Mouse (Mus musculus) intestine, embryonic 14.5 days (tissue): ENCODE results near the gene Slc35b3. TPM values are rescaled to one million over a fixed set of nuclear protein-coding genes. Genes with fewer than 3 reads are reported as not detected.

Experiments
- ATAC-seq: fragments of 200-750 bp; cut with Nextera tagmentation; replicated peaks from 2 replicates; pipeline ENCODE4 v1.8.0; 2017; ENCODE audit warnings: low read depth, moderate number of reproducible peaks, moderate TSS enrichment, moderate library complexity; ENCODE audit not compliant: low FRiP score, low TSS enrichment
- DNase-seq: peaks from one replicate; pipeline ENCODE4 v3.0.0-alpha.2; 2018; ENCODE audit warnings: low spot score
- H3K27ac ChIP-seq: fragments of 300-500 bp; sonication (generic); 2 replicates; pipeline ENCODE4 v1.5.1; 2014; ENCODE audit warnings: low read depth, mild to moderate bottlenecking, control low read depth
- H3K27me3 ChIP-seq: fragments of 300-500 bp; sonication (generic); replicated peaks from 2 replicates; pipeline ENCODE4 v1.6.1; 2014; ENCODE audit warnings: low read length, control low read depth; ENCODE audit not compliant: control insufficient read depth, insufficient read depth
- H3K36me3 ChIP-seq: fragments of 300-500 bp; sonication (generic); 2 replicates; pipeline ENCODE4 v1.6.1; 2014; ENCODE audit warnings: low read length, control low read depth; ENCODE audit not compliant: control insufficient read depth, insufficient read depth
- H3K4me1 ChIP-seq: fragments of 300-500 bp; sonication (generic); replicated peaks from 2 replicates; pipeline ENCODE4 v1.6.1; 2014; ENCODE audit warnings: low read length, control low read depth, mixed read lengths; ENCODE audit not compliant: control insufficient read depth, insufficient read depth
- H3K4me2 ChIP-seq: fragments of 300-500 bp; sonication (generic); 2 replicates; pipeline ENCODE4 v1.6.1; 2014; ENCODE audit warnings: low read length
- H3K4me3 ChIP-seq: fragments of 300-500 bp; sonication (generic); 2 replicates; pipeline ENCODE4 v1.5.1; 2014; ENCODE audit warnings: low read depth, low read length, control low read depth, mixed read lengths
- H3K9ac ChIP-seq: fragments of 300-500 bp; sonication (generic); 2 replicates; pipeline ENCODE4 v1.6.1; 2014; ENCODE audit warnings: mild to moderate bottlenecking, low read length
- H3K9me3 ChIP-seq: fragments of 300-500 bp; sonication (generic); 2 replicates; pipeline ENCODE4 v1.6.1; 2016; ENCODE audit warnings: low read length, control low read depth; ENCODE audit not compliant: control insufficient read depth
- WGBS: fragments of 180-500 bp; shearing (Covaris S2); extraction: QIAGEN DNeasy Blood & Tissue Kit; methylation state at CpG from one replicate; pipeline ENCODE4 v1.1.7; 2014; 5-methylcytosine and 5-hydroxymethylcytosine counted together
- polyA plus RNA-seq: library from polyadenylated mRNA; unstranded; fragments of >200 nt; fragmentation: Nextera tagmentation; extraction: Ambion mirVana; gene quantifications from 2 replicates; pipeline ENCODE4 v1.2.1, GENCODE M21; 2014

Gene Slc35b3
- polyA plus RNA-seq, 1 experiment from 2014 or later, result 53.6 TPM

DNA sequence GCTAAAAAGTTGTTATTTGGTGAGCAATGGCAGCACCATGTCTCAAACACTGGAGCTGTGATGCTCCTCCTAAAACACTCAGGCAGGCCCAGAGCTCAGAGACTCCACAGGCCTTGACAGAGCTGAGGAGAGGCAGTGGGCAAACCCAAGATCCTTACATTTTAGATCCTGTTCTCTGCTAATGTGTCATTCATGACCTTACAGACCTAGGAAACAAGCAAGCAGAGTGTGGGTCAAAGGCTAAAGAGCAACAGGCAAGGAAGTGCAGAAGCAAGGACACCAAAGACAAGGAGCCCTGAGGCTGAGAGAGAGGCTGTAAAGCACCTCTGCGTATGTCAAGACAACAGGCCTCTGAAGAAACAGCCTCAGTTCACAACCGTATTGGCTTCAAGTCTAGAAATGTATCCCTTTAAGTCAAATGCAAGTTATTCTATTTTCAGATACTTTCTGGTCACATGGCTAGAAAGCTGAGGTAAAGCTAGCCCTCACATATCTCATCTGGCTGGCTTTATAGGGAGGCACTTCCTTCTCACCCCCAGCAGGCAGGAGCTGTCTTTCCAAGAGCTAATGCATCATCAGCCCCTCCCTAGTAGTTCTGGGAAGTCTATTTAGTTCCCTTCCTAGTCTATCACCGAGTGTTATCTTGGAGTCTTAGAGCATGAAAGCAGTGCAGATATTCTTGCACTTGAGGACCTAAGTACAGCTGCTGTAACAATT lies 14.2 kb downstream of the Slc35b3 start:
- DNase-seq (no peak), ATAC-seq (no peak)
- Histone ChIP-seq H3K27ac (no peak overlapping the region), H3K9me3 (no peaks in the 10 kb centered on the region), H3K4me3 (no peak overlapping the region), H3K4me1 (no peaks in the 10 kb centered on the region), H3K4me2 (no peak overlapping the region), H3K36me3 (peaks cover 63% of the 10 kb centered on the region), H3K27me3 (no peaks in the 10 kb centered on the region), H3K9ac (no peak overlapping the region)
- 76% methylated on average over 3 of the region's 3 CpGs for WGBS

- H3K4me1 ChIP-seq, result no peaks in the 10 kb centered on the region
- H3K27me3 ChIP-seq, result no peaks in the 10 kb centered on the region
- DNase-seq (no peak), ATAC-seq (no peak)
- no peak overlapping the region for H3K27ac ChIP-seq
- peaks cover 65% of the 10 kb centered on the region for H3K36me3 ChIP-seq
- no peak overlapping the region for H3K4me3 ChIP-seq
- H3K9me3 ChIP-seq, result no peaks in the 10 kb centered on the region
- H3K4me2 ChIP-seq, result no peak overlapping the region
- H3K9ac ChIP-seq, result no peak overlapping the region
- 74% methylated on average over 1 of the region's 1 CpGs for WGBS
Observed at GRCm38 (mm10) chr13:38945767-38946166, 14.9 kb downstream of the Slc35b3 start.

DNA sequence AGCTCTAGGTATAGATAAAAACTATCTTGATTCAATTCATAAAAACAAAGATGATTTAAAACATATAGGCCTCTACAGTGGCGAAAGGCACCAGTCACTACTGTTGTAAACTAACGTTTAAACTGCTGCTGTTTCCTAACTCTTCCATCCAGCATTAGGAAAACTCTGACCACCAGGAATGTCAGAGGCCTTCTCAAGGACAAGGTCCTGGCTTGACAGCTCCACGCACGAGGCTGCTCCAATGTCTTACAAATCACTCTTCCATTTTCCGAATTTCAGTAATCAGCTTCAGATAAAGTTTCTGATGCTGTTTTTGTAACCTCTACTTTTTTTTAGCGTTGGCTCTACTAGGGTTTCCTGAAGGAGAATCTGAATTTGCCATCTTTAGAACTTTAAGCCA lies 15.7 kb downstream of the Slc35b3 start:
- H3K4me1 ChIP-seq, result no peaks in the 10 kb centered on the region
- DNase-seq (no peak), ATAC-seq (no peak)
- no peak overlapping the region for H3K4me2 ChIP-seq
- peaks cover 65% of the 10 kb centered on the region for H3K36me3 ChIP-seq
- WGBS, result 85% methylated on average over 6 of the region's 6 CpGs
- no peak overlapping the region for H3K4me3 ChIP-seq
- H3K27ac ChIP-seq, result no peak overlapping the region
- no peaks in the 10 kb centered on the region for H3K27me3 ChIP-seq
- no peak overlapping the region for H3K9ac ChIP-seq
- H3K9me3 ChIP-seq, result no peaks in the 10 kb centered on the region

GRCm38 (mm10) chr13:38941786-38942185 lies 18.9 kb downstream of the Slc35b3 start:
- DNase-seq (no peak), ATAC-seq (no peak)
- Histone ChIP-seq H3K36me3 (peaks cover 65% of the 10 kb centered on the region), H3K27ac (no peak overlapping the region), H3K4me2 (no peak overlapping the region), H3K27me3 (no peaks in the 10 kb centered on the region), H3K9ac (no peak overlapping the region), H3K4me1 (no peaks in the 10 kb centered on the region), H3K4me3 (no peak overlapping the region), H3K9me3 (no peaks in the 10 kb centered on the region)
- 82% methylated on average over 4 of the region's 4 CpGs for WGBS

DNA sequence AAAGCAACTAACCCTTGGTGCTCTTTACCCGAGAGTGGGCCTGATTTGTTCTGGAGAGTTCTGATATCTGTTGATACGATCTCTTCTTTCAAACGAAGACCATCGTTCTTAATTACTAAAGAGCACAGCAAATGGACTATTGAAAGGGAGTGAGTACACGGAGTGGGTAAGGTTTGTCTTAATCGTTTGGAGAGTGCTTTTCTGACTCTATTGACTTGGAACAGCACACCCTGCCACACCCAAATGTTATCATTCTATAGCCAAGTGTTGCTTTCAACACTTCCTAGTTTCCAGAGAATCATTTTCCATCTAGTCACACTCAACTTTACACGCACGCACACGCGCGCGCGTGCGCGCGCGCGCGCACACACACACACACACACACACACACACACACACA lies 19.4 kb downstream of the Slc35b3 start:
- Histone ChIP-seq H3K9me3 (no peaks in the 10 kb centered on the region), H3K36me3 (peaks cover 70% of the 10 kb centered on the region), H3K27me3 (no peaks in the 10 kb centered on the region), H3K4me3 (no peak overlapping the region), H3K27ac (no peak overlapping the region), H3K4me2 (no peak overlapping the region), H3K4me1 (no peaks in the 10 kb centered on the region), H3K9ac (no peak overlapping the region)
- ATAC-seq (no peak), DNase-seq (no peak)
- 92% methylated on average over 19 of the region's 19 CpGs for WGBS

DNA sequence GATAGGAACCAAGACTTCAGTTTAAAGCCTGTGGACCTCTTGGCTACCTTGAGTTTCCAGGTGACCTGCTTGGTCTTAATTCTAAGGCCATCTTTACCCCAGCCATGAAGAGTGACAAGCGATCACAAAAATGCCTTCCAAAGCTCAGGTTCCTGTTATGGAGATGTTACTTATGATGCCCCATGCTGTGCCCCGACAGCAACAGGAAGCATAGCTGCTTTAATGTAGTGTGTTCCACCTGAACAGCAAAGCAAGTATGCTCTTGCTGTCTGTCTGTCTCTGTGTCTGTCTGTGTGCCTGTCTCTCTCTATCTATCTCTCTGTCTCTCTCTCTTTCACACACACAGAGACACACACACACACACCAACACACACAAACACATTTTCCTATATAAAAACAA lies 22.2 kb downstream of the Slc35b3 start:
- Histone ChIP-seq H3K4me2 (no peak overlapping the region), H3K27ac (no peak overlapping the region), H3K4me1 (no peaks in the 10 kb centered on the region), H3K4me3 (no peak overlapping the region), H3K36me3 (peaks cover 82% of the 10 kb centered on the region), H3K9ac (no peak overlapping the region), H3K27me3 (no peaks in the 10 kb centered on the region), H3K9me3 (no peaks in the 10 kb centered on the region)
- DNase-seq, result no peak
- no peak for ATAC-seq
- 94% methylated on average over 2 of the region's 2 CpGs for WGBS

GRCm38 (mm10) chr13:38936860-38937471 lies 23.7 kb downstream of the Slc35b3 start:
- 78% methylated on average over 10 of the region's 10 CpGs for WGBS
- no peak overlapping the region for H3K4me2 ChIP-seq
- H3K4me1 ChIP-seq, result no peaks in the 10 kb centered on the region
- no peaks in the 10 kb centered on the region for H3K27me3 ChIP-seq
- no peak overlapping the region for H3K9ac ChIP-seq
- H3K4me3 ChIP-seq, result no peak overlapping the region
- H3K27ac ChIP-seq, result no peak overlapping the region
- DNase-seq (no peak), ATAC-seq (no peak)
- no peaks in the 10 kb centered on the region for H3K9me3 ChIP-seq
- peaks cover 80% of the 10 kb centered on the region for H3K36me3 ChIP-seq

DNA sequence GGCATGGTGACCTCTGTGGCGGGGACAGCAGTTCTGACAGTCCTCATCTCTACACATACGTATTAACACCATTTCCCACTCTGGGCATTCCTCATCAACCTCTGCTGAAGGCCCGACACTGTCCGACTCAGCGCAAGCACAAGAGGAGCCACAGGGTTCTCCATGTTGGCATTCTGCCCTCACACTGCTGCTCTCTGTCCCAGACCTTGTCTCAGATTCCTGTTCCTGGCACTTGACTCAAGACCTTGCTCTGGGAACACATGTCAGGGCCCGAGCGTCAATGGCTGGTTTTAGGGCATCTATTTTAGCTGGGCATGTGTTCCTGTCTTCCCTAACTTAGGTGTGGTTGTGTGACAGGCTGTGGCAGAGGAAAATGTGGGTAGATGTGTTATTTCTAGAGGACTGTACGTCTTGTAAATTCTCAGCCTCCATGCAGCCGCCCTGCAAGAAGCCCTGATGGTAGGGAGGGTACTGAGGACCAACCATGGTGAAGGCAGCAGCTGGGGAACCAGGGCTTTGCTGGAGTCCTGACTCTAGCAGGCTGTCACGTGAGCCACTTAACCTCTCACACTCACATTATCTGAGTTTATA lies 24.7 kb downstream of the Slc35b3 start:
- H3K4me1 ChIP-seq, result no peaks in the 10 kb centered on the region
- H3K4me3 ChIP-seq, result no peak overlapping the region
- H3K27ac ChIP-seq, result no peak overlapping the region
- 94% methylated on average over 10 of the region's 10 CpGs for WGBS
- H3K27me3 ChIP-seq, result no peaks in the 10 kb centered on the region
- no peak overlapping the region for H3K4me2 ChIP-seq
- DNase-seq (no peak), ATAC-seq (no peak)
- H3K9me3 ChIP-seq, result no peaks in the 10 kb centered on the region
- peaks cover 70% of the 10 kb centered on the region for H3K36me3 ChIP-seq
- H3K9ac ChIP-seq, result no peak overlapping the region
